Mouse (Mus musculus) hindbrain, embryonic 11.5 days (tissue): ENCODE data around the gene Atrn. TPM values are rescaled to one million over a fixed set of nuclear protein-coding genes. Genes with fewer than 3 reads are reported as not detected.

ENCODE experiments used
- ATAC-seq: fragments of 200-750 bp; cut with Nextera tagmentation; 2 replicates; pipeline ENCODE4 v1.8.0; 2017; ENCODE audit warnings: mild to moderate bottlenecking, moderate TSS enrichment, moderate library complexity; ENCODE audit not compliant: low FRiP score
- DNase-seq: peaks from one replicate; pipeline ENCODE4 v3.0.0-alpha.2; 2015; ENCODE audit warnings: low spot score
- H3K27ac ChIP-seq: fragments of 300-500 bp; sonication (generic); 2 replicates; pipeline ENCODE4 v1.5.1; 2014; ENCODE audit warnings: mild to moderate bottlenecking, low read depth, low read length
- H3K27me3 ChIP-seq: fragments of 300-500 bp; sonication (generic); 2 replicates; pipeline ENCODE4 v1.6.1; 2014; ENCODE audit warnings: mild to moderate bottlenecking, low read length, moderate library complexity, mixed read lengths; ENCODE audit not compliant: control insufficient read depth, insufficient read depth
- H3K36me3 ChIP-seq: fragments of 300-500 bp; sonication (generic); 2 replicates; pipeline ENCODE4 v1.6.1; 2014; ENCODE audit warnings: mild to moderate bottlenecking, low read length, moderate library complexity, mixed read lengths; ENCODE audit not compliant: control insufficient read depth, insufficient read depth
- H3K4me1 ChIP-seq: fragments of 300-500 bp; sonication (generic); replicated peaks from 2 replicates; pipeline ENCODE4 v1.6.1; 2014; ENCODE audit warnings: low read length, mixed read lengths; ENCODE audit not compliant: control insufficient read depth, insufficient read depth
- H3K4me2 ChIP-seq: fragments of 300-500 bp; sonication (generic); replicated peaks from 2 replicates; pipeline ENCODE4 v1.6.1; 2014; ENCODE audit warnings: mild to moderate bottlenecking, low read depth, low read length
- H3K4me3 ChIP-seq: fragments of 300-500 bp; sonication (generic); 2 replicates; pipeline ENCODE4 v1.5.1; 2014; ENCODE audit warnings: low read depth, low read length
- H3K9ac ChIP-seq: fragments of 300-500 bp; sonication (generic); 2 replicates; pipeline ENCODE4 v1.6.1; 2014; ENCODE audit warnings: low read depth, low read length
- H3K9me3 ChIP-seq: fragments of 300-500 bp; sonication (generic); 2 replicates; pipeline ENCODE4 v1.6.1; 2016; ENCODE audit warnings: low read length; ENCODE audit not compliant: control insufficient read depth
- WGBS: fragments of 180-500 bp; shearing (Covaris S2); extraction: QIAGEN DNeasy Blood & Tissue Kit; methylation state at CpG from one replicate; pipeline ENCODE4 v1.1.7; 2014; 5-methylcytosine and 5-hydroxymethylcytosine counted together
- polyA plus RNA-seq: library from polyadenylated mRNA; unstranded; fragments of >200 nt; fragmentation: Nextera tagmentation; extraction: Ambion mirVana; gene quantifications from 2 replicates; pipeline ENCODE4 v1.2.1, GENCODE M21; 2014

Atrn gene
- polyA plus RNA-seq, 1 experiment from 2014 or later = 9.9 TPM

DNA sequence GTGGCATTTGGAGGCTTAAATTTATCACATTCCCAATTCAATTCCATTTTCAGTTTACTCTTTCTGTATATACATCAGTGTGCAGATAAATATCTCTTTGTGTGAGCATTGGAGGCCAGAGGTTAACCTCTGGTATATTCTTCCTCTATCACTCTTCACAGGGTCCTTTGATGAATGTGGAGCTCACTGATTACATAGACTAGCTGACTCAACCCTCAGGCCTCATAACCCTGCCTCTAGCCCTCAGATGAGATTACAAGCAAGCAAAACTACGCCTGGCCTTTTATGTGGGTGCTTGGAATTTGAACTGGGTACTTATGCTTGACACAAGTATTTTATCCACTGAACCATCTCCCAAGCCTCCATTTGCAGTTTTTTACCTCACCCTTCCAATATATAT lies 68.6 kb downstream of the Atrn start:
- no peaks in the 10 kb centered on the region for H3K36me3 ChIP-seq
- DNase-seq = no peak
- H3K9me3 ChIP-seq = no peaks in the 10 kb centered on the region
- no peaks in the 10 kb centered on the region for H3K27me3 ChIP-seq
- no peak overlapping the region for H3K4me3 ChIP-seq
- H3K9ac ChIP-seq = no peak overlapping the region
- no peak overlapping the region for H3K4me2 ChIP-seq
- WGBS = 92% methylated on average over 1 of the region's 1 CpGs
- ATAC-seq = no peak
- H3K27ac ChIP-seq = no peak overlapping the region
- no peaks in the 10 kb centered on the region for H3K4me1 ChIP-seq

DNA sequence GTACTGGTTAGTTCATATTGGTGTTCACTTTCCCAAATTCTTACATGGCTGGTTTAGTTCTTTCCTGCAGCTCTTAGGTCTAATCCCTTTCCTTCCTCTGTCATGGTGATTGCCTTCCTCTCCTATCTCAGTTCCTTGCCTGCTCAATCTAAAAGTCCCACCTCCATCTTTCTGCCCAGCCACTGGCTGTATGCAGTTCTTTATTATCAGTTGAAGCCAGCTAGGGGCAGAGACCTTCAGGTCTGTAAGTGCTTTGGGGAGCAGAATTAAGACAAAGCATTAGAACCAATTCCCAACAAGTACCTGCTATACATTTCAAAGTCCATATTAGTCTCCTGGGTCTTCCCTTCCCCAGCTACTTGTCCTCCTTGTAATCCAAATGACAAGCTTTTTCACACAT lies 71.3 kb downstream of the Atrn start:
- no peak overlapping the region for H3K4me2 ChIP-seq
- no peaks in the 10 kb centered on the region for H3K9me3 ChIP-seq
- no peak for ATAC-seq
- H3K9ac ChIP-seq = no peak overlapping the region
- H3K4me1 ChIP-seq = no peaks in the 10 kb centered on the region
- H3K27ac ChIP-seq = no peak overlapping the region
- DNase-seq = no peak
- H3K27me3 ChIP-seq = no peaks in the 10 kb centered on the region
- no peak overlapping the region for H3K4me3 ChIP-seq
- no peaks in the 10 kb centered on the region for H3K36me3 ChIP-seq

DNA sequence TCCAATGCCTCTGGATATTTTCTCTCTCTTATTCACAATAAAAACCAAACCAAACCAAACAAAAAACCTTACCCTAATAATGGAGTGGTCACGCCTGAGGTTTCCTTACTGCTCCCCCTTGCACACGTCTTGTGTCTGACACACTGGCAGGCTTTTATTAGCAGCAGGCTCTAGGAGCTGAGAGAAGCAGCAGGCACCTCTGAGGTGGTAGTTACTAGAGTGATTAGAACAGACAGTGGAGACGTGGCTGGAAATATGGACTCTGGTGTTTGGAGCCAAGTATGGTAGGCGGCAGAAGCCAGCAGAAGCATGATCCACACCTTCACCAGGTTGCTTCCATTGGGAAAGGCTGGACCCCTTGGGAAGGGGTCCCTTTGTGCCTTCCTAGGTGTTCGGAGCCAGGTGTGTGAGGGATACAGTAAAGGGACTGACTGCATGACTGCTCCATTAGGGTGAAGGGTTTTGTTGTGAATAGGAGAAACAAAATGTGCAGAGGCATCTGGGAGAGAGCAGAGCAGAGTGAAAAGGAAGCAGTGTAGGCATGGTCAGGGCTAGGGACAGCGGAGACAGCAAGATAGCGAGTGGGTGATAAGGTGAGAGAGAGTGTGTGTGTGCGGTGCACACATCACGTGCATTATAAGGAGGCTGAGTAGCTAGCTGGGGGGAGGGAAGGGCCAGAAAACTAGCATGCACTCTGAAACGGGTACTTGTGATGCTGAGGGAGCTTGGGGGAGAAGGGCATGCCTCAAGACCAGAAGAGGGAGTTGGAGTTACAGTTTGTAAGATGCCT lies 72.0 kb downstream of the Atrn start:
- no peak for ATAC-seq
- Histone ChIP-seq H3K36me3 (no peaks in the 10 kb centered on the region), H3K4me2 (no peak overlapping the region), H3K27ac (no peak overlapping the region), H3K27me3 (no peaks in the 10 kb centered on the region), H3K9ac (no peak overlapping the region), H3K4me1 (no peaks in the 10 kb centered on the region), H3K4me3 (no peak overlapping the region), H3K9me3 (no peaks in the 10 kb centered on the region)
- 82% methylated on average over 10 of the region's 10 CpGs for WGBS
- DNase-seq = no peak

DNA sequence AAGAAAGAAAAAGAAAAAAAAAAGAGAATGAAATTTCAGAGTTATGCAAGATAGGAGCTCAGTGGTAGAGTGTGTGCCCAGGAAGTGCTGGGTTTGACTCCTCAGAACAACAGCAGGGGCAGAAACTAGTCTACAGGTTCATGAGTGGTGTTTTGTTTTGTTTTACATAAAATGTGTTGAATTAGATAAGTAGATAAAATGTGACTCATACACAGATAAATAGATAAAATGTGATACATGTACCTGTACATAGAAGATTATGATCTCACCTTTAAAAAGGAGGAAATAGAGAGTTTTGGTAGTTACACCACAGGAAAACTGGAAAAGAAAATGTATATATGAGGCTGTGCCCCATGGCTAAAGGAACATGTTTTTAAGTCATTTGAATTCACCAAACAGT lies 72.8 kb downstream of the Atrn start:
- Histone ChIP-seq H3K4me2 (no peak overlapping the region), H3K9me3 (no peaks in the 10 kb centered on the region), H3K4me1 (no peaks in the 10 kb centered on the region), H3K4me3 (no peak overlapping the region), H3K27ac (no peak overlapping the region), H3K9ac (no peak overlapping the region), H3K27me3 (no peaks in the 10 kb centered on the region), H3K36me3 (no peaks in the 10 kb centered on the region)
- ATAC-seq (no peak), DNase-seq (no peak)

DNA sequence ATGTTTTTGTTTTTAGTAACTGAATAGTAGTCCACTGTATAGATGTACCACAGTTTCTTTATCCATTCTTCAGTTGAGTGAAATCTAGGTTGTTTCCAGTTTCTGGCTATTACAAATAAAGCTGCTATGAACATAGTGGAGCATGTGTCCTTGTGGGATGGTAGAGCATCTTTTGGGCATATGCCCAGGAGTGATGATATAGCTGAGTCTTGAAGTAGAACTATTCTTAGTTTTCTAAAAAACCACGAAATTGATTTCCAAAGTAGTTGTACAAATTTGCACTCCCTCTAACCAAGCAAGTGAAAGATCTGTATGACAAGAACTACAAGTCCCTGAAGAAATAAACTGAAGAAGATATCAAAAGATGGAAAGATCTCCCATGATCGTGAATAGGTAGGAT lies 86.5 kb downstream of the Atrn start:
- Histone ChIP-seq H3K4me2 (no peak overlapping the region), H3K9me3 (no peaks in the 10 kb centered on the region), H3K27ac (no peak overlapping the region), H3K9ac (no peak overlapping the region), H3K36me3 (no peaks in the 10 kb centered on the region), H3K4me1 (no peaks in the 10 kb centered on the region), H3K27me3 (no peaks in the 10 kb centered on the region), H3K4me3 (no peak overlapping the region)
- 91% methylated on average over 2 of the region's 2 CpGs for WGBS
- no peak for DNase-seq
- ATAC-seq = no peak

DNA sequence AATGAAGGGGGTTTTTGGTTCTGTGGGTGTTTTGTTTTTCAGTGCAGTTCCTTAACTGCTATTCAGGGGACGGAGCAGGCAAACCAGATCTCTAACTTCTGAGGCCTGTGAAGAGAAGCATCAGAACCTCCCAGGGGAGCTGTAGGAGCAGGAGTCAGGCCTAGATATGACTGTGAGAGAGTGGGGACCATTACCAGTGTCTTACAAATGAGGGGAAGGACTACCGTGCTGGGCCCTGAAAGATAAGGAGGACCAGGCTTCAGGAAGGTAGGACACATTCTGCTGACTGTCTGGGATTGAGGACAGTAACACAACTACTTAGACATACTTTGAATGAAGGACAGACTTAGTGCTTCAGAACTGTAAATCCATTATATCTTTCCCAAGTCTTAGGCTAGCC lies 102.8 kb downstream of the Atrn start:
- DNase-seq (no peak), ATAC-seq (no peak)
- Histone ChIP-seq H3K9ac (no peak overlapping the region), H3K36me3 (no peaks in the 10 kb centered on the region), H3K27me3 (no peaks in the 10 kb centered on the region), H3K4me3 (no peak overlapping the region), H3K4me2 (no peak overlapping the region), H3K9me3 (no peaks in the 10 kb centered on the region), H3K27ac (no peak overlapping the region), H3K4me1 (no peaks in the 10 kb centered on the region)
- WGBS = 91% methylated on average over 2 of the region's 2 CpGs

DNA sequence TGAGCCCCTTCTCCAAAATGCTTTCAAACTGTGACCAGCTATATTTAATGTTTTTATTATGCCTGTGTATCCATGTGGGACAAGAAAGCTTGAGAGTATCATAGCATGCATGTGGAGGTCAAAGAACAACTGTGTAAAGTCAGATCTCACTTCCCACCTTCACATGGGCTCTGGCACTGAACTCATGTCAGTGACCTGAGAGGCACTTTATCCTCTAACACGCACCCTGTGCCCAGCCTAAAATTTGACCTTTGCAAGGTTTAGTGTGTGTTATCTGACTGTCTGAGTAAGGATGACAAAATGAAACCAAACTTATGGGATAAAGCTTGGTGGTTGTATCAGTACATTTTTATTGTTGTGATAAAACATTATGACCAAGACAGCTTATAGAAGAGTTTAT lies 104.3 kb downstream of the Atrn start:
- no peaks in the 10 kb centered on the region for H3K4me1 ChIP-seq
- H3K9ac ChIP-seq = no peak overlapping the region
- no peaks in the 10 kb centered on the region for H3K27me3 ChIP-seq
- ATAC-seq = no peak
- H3K36me3 ChIP-seq = no peaks in the 10 kb centered on the region
- H3K4me3 ChIP-seq = no peak overlapping the region
- no peak overlapping the region for H3K27ac ChIP-seq
- no peak overlapping the region for H3K4me2 ChIP-seq
- no peak for DNase-seq
- 86% methylated on average over 1 of the region's 1 CpGs for WGBS
- H3K9me3 ChIP-seq = no peaks in the 10 kb centered on the region

DNA sequence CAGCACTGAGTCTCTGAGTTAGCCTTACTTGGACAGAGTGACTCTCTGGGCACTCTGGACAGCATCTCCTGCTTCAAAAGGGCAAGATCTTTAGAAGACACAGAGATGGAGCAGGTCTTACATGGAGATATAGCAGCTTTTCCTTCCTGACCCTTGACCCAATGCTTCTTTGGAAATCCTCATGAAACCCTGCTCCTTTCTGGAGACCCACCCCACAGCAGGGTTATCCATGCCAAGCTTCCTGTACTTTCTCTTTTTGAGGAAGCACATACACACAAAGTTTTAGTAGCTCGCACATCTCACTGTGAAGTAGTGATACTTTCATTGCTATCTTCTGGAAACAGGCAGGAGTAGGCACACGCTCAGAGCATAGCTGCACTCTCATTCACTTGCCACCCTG lies 118.9 kb downstream of the Atrn start:
- Histone ChIP-seq H3K9ac (no peak overlapping the region), H3K27me3 (no peaks in the 10 kb centered on the region), H3K9me3 (no peaks in the 10 kb centered on the region), H3K36me3 (no peaks in the 10 kb centered on the region), H3K4me2 (no peak overlapping the region), H3K27ac (no peak overlapping the region), H3K4me1 (no peaks in the 10 kb centered on the region), H3K4me3 (no peak overlapping the region)
- DNase-seq (no peak), ATAC-seq (no peak)
- WGBS = 90% methylated on average over 2 of the region's 2 CpGs

DNA sequence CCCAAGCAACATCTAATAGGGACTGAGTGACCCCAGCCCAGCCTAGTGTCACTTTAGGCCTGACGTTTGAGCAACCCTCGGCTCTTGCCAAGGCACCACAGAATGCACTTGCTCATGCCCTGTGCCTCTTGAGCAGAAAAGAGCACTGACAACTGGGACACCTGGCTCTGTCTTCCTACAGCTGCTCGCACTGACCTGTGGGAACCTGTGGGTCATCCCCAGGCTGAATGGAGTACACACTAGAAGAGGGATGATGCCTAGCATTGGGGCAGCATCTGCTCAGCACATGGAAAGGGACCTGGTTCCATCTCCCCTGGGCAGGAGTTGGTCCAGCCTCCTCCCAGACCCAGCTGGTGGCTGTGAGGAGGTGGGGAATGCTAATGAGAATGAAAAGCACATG lies 120.6 kb downstream of the Atrn start:
- Histone ChIP-seq H3K27ac (no peak overlapping the region), H3K9ac (no peak overlapping the region), H3K27me3 (no peaks in the 10 kb centered on the region), H3K4me1 (no peaks in the 10 kb centered on the region), H3K9me3 (no peaks in the 10 kb centered on the region), H3K4me3 (no peak overlapping the region), H3K4me2 (no peak overlapping the region), H3K36me3 (no peaks in the 10 kb centered on the region)
- WGBS = 85% methylated on average over 3 of the region's 3 CpGs
- DNase-seq = no peak
- ATAC-seq = no peak
